Mouse (Mus musculus) kidney, postnatal 0 days (tissue): ENCODE data around the gene Lalba. TPM values are rescaled to one million over a fixed set of nuclear protein-coding genes. Genes with fewer than 3 reads are reported as not detected.
A peak's percentile ranks its signal among the peaks of the same experiment; 100 is the strongest.
"Not testable (repeated sequence)": the region's sequence is repeated elsewhere in the genome, so short reads cannot be mapped to it uniquely, and the experiment has no call there.

Experiments
- ATAC-seq: fragments of 200-750 bp; cut with Nextera tagmentation; replicated peaks from 2 replicates; pipeline ENCODE4 v1.8.0; 2017; ENCODE audit warnings: low read depth, moderate number of reproducible peaks, moderate TSS enrichment, moderate library complexity; ENCODE audit not compliant: low FRiP score
- DNase-seq: peaks from one replicate; pipeline ENCODE4 v3.0.0-alpha.2; 2016; ENCODE audit warnings: low spot score
- H3K27ac ChIP-seq: fragments of 300-500 bp; sonication (generic); 2 replicates; pipeline ENCODE4 v1.5.1; 2014; ENCODE audit warnings: mild to moderate bottlenecking
- H3K27me3 ChIP-seq: fragments of 300-500 bp; sonication (generic); 2 replicates; pipeline ENCODE4 v1.6.1; 2014; ENCODE audit warnings: low read length, mixed read lengths; ENCODE audit not compliant: insufficient read depth
- H3K36me3 ChIP-seq: fragments of 300-500 bp; sonication (generic); 2 replicates; pipeline ENCODE4 v1.6.1; 2014; ENCODE audit warnings: low read length, mixed read lengths; ENCODE audit not compliant: insufficient read depth
- H3K4me1 ChIP-seq: fragments of 300-500 bp; sonication (generic); replicated peaks from 2 replicates; pipeline ENCODE4 v1.6.1; 2014; ENCODE audit warnings: antibody characterized with exemption, low read length, mixed read lengths; ENCODE audit not compliant: insufficient read depth
- H3K4me2 ChIP-seq: fragments of 300-500 bp; sonication (generic); 2 replicates; pipeline ENCODE4 v1.6.1; 2014; ENCODE audit warnings: mild to moderate bottlenecking, low read length, moderate library complexity, mixed read lengths
- H3K4me3 ChIP-seq: fragments of 300-500 bp; sonication (generic); replicated peaks from 2 replicates; pipeline ENCODE4 v1.5.1; 2014; ENCODE audit warnings: low read depth, low read length
- H3K9ac ChIP-seq: fragments of 300-500 bp; sonication (generic); 2 replicates; pipeline ENCODE4 v1.6.1; 2014; ENCODE audit warnings: low read depth, low read length
- H3K9me3 ChIP-seq: fragments of 300-500 bp; sonication (generic); replicated peaks from 2 replicates; pipeline ENCODE4 v1.6.1; 2016; ENCODE audit warnings: low read length, inconsistent platforms, mixed read lengths
- CTCF ChIP-seq: IDR thresholded peaks from 2 replicates; pipeline ENCODE4 v1.5.1; 2016; ENCODE audit warnings: antibody characterized with exemption, low read depth, mild to moderate bottlenecking, moderate library complexity
- WGBS: fragments of 180-500 bp; shearing (Covaris S2); extraction: QIAGEN DNeasy Blood & Tissue Kit; methylation state at CpG from one replicate; pipeline ENCODE4 v1.1.7; 2014; 5-methylcytosine and 5-hydroxymethylcytosine counted together
- polyA plus RNA-seq: library from polyadenylated mRNA; unstranded; fragments of >200 nt; fragmentation: Nextera tagmentation; extraction: Ambion mirVana; gene quantifications from 2 replicates; pipeline ENCODE4 v1.2.1, GENCODE M21; 2015

Lalba gene
- polyA plus RNA-seq, 1 experiment from 2014 or later: 0.30 TPM

DNA sequence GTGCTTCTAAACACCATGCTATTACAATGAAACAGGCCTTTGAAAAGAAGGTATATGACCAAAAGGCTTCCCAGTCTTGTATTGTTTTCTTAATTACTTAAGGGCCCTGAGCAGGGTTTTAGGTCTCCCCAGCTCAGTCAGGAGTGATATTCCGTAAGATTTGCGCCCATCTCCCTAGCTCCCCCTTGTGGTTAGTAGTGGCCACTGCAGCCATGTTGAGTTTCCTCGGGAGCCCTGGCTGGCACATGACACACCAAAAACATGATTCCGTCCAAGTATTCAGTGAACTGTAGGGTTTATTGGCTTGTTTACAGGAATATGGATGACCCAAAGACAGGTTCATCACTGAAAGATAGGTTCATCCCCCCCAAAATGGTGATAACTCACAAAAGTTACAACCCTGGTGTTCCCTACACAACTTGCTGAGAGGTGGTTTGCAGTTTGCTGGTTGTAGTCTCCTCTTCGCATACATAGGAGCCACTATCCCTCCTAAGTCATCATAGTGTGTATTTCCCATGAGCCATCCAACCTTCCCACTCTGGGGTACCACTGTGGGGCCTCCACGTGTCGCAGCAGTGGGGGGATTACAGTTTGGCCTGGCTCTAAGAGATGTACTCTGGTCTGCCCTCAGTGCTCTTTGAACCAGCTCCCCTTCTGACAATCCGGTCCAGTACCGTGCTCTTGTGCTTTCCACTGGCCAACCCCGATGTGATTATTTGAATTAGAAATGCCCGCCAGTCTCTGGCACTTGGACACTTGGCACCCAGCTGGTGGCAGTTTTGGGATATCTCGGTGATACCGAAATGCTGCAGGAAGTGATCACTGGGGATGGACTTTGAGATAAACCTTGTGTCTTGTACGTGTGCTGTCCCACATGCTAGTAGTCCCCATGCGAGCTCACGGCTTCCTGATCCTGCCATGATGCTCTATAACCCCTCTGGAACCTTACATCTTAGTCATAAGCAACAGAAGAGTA lies 35.1 kb upstream of the Lalba start:
- Histone ChIP-seq H3K27ac (no peak overlapping the region), H3K9ac (no peak overlapping the region), H3K36me3 (peaks cover 35% of the 10 kb centered on the region), H3K4me1 (no peaks in the 10 kb centered on the region), H3K4me2 (no peak overlapping the region), H3K27me3 (no peaks in the 10 kb centered on the region), H3K4me3 (no peak overlapping the region), H3K9me3 (no peaks in the 10 kb centered on the region)
- ATAC-seq: no peak
- peak; percentile 92 for TF ChIP-seq CTCF
- 64% methylated on average over 16 of the region's 16 CpGs for WGBS
- peak; percentile 57 for DNase-seq

DNA sequence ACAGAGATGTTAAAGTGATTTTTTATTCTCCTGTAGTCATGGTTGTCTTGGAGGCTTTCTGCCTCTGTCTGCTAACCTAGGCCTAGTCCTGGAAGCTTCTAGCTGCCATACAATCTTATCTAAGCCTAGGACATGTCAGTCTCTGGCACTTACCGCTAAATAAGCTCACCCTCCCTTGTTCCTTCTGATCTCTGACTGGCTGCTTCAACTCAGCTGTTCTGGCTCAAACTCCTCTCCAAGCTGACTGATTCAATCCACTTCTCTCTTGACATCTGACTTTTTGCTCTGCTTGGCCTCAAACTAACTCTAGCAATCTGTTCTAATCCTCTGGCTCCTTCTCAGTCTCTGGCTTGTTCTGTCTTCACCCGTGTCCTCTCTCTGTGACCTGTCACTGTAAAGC lies 32.3 kb upstream of the Lalba start:
- ATAC-seq, H3K4me3 ChIP-seq: not testable (repeated sequence)
- WGBS: 80% methylated on average over 2 of the region's 2 CpGs

DNA sequence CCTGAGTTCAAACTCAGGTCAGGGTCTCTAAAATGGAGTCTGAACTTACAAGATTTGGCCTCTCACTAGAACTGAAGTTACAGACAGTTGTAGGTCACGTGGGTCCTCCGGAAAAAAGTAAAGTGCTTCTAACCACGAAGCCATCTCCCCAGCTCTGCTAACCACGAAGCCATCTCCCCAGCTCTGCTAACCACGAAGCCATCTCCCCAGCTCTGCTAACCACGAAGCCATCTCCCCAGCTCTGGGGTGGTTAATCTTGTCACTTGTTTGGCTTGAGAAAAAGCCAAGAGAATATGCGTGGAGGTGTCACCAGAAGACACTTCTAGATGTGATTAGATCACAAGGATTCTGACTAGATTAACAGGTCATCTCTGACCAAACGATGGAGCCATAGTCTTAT lies 31.6 kb upstream of the Lalba start:
- Histone ChIP-seq H3K4me1 (no peaks in the 10 kb centered on the region), H3K4me2 (no peak overlapping the region), H3K36me3 (peaks cover 7% of the 10 kb centered on the region; the same call in 1 of the 2 replicates), H3K27me3 (no peaks in the 10 kb centered on the region), H3K9ac (no peak overlapping the region), H3K9me3 (no peaks in the 10 kb centered on the region), H3K27ac (no peak overlapping the region), H3K4me3 (no peak overlapping the region)
- WGBS: 77% methylated on average over 8 of the region's 8 CpGs
- ATAC-seq: no peak
- no peak for DNase-seq
- TF ChIP-seq CTCF: no peak

More for the DNA sequence above, 32.3 kb upstream of the Lalba start:
- H3K36me3 ChIP-seq: peaks cover 12% of the 10 kb centered on the region; the same call in 1 of the 2 replicates
- H3K4me1 ChIP-seq, H3K9ac ChIP-seq, H3K9me3 ChIP-seq, DNase-seq, H3K27me3 ChIP-seq, H3K27ac ChIP-seq, H3K4me2 ChIP-seq: not testable (repeated sequence)

GRCm38 (mm10) chr15:98513676-98514075 lies 31.2 kb upstream of the Lalba start:
- not testable (repeated sequence) for ATAC-seq, H3K9ac ChIP-seq, H3K27ac ChIP-seq, H3K4me3 ChIP-seq, H3K4me1 ChIP-seq, H3K27me3 ChIP-seq, H3K9me3 ChIP-seq, H3K4me2 ChIP-seq, DNase-seq, H3K36me3 ChIP-seq
- WGBS: 67% methylated on average over 3 of the region's 3 CpGs

- H3K4me3 ChIP-seq: no peak overlapping the region
- H3K27ac ChIP-seq: no peak overlapping the region; the same call in 1 of the 2 replicates
- WGBS: 38% methylated on average over 17 of the region's 17 CpGs
- H3K4me2 ChIP-seq: peak overlapping the region; percentile 23; the same call in 1 of the 2 replicates
- H3K27me3 ChIP-seq: no peaks in the 10 kb centered on the region
- no peaks in the 10 kb centered on the region for H3K36me3 ChIP-seq
- TF ChIP-seq CTCF: no peak
- ATAC-seq (peak; percentile 39), DNase-seq (peak; percentile 64)
- no peaks in the 10 kb centered on the region for H3K9me3 ChIP-seq
- 0 out of 2 replicates have a peak overlapping the region, but pooled peaks have one; percentile 8 for H3K9ac ChIP-seq
- H3K4me1 ChIP-seq: no peaks in the 10 kb centered on the region
Observed at GRCm38 (mm10) chr15:98512799-98513321, 30.3 kb upstream of the Lalba start.

DNA sequence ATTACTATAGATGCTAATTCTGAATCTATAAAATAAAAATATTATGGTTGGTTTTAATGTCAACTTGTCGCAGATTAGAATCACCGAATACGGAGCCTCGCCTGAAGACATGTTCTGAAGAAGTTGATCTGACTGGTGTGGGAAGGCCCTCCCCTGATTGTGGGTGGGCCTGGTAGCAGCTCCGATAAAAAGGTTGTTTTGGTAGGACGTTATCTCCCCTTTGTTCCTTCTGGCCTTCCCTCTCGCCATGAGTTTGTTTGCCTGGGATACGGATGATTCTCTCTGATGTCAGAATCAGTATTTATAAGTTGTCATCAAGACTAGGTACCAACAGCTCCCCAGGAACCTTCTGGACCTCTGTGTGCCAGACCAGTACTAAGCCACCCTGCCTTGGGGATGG lies 29.7 kb upstream of the Lalba start:
- H3K36me3 ChIP-seq: no peaks in the 10 kb centered on the region
- WGBS: 63% methylated on average over 8 of the region's 8 CpGs
- H3K4me3 ChIP-seq: no peak overlapping the region
- DNase-seq (no peak), ATAC-seq (no peak)
- H3K27me3 ChIP-seq: no peaks in the 10 kb centered on the region
- H3K9me3 ChIP-seq: no peaks in the 10 kb centered on the region
- H3K4me2 ChIP-seq: no peak overlapping the region
- TF ChIP-seq CTCF: no peak
- H3K4me1 ChIP-seq: no peaks in the 10 kb centered on the region
- H3K27ac ChIP-seq: no peak overlapping the region
- no peak overlapping the region for H3K9ac ChIP-seq
